Mouse (Mus musculus): Measurements from ENCODE around the gene Slc44a1.

- no peak for TF ChIP-seq POLR2A (IDR thresholded peaks at IDR 0.05; ENCODE audit: insufficient read depth, low read depth, low read length)
- TF ChIP-seq CTCF (IDR thresholded peaks at IDR 0.05; ENCODE audit: insufficient read depth, low read depth, low read length): no peak
Measured at GRCm38 (mm10) chr4:53621084-53621483, 180.9 kb downstream of the Slc44a1 start.
